Mouse (Mus musculus) cerebellum, postnatal 14 days (tissue): Measurements from ENCODE around the gene Tlk2.
A peak's percentile ranks its signal among the peaks of the same experiment; 100 is the strongest.

Experiments used
- DNase-seq, 2 experiments: peaks; one replicate each; pipeline ENCODE4 v3.0.0; 2021; ENCODE audit warnings: mixed read lengths in 2 of 2

Gene Tlk2

GRCm38 (mm10) chr11:105164516-105165510 is 13.8 kb upstream of the Tlk2 start:
- no peak for DNase-seq

DNA sequence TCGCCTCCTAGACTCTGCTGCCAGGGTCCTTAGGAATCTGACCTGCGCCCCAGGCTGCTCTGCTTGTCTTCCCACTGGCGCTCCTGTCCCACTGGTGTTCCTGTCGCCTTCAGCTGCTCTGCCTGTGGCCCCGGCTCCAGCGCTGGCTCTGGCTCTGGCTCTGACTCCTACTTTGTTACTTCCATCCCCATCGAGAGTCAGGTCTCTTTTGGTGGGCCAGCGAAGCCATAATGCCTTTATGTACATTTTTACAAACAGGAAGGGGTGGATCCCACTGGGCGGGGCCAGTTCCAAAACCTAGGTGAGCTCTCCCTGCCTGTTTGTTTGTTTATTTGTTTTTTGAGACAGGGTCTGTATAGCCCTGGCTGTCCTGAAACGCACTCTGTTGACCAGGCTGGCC is 11.8 kb upstream of the Tlk2 start:
- no peak for DNase-seq

DNA sequence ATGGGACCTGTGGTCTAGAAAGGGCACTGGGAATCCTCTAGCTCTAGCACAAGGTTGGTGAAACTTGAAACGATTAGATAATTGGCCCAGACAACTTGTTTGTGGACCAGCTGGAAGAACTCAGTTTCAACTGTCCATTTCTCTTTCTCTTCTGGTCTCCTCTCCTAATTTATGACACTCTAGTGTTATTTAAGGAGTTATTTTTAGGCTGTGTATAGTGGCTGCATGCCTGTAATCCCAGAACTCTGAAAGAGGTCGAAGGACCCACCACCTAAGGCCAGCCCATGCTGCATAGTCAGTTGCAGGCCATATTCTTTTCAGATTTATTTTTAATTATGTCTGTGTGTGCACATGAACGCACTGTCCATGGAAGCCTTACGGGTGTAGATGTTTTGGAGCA is 916 bp downstream of the Tlk2 start:
- no peak for DNase-seq

DNA sequence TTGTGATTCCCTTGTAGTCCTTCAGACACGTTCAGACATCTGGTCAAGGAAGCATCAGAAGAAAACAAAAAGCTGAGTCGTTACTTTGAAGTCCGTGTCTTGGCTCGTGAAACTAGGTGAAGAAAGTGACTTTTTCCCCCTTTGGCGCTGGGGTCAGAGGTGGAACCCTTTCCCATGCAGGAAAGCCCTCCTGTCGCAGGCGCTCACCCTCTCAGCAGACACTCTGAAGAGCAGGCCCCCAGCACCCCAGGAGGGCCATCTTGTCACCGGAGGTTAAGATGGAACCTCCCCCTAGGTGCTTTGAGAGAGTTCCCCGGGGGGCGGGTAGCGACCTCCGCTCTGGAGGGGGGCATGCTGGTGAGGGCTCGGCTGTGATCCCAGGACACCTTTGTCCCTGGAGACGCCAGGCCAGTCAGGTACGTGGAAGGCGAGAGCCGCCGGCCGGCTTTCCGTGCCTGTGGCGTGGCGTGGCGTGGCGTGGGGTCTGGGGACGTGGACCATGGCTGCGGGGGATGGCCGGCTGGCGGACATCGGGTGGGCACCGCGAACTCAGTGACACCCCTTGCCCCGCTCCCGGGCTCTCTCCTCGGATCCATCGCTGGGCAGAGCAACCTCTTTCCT is 2.0 kb downstream of the Tlk2 start:
- peak; percentile 67 to 68 for DNase-seq

- DNase-seq, result peak; percentile 95 to 99
Measured at GRCm38 (mm10) chr11:105181126-105181637, 2.6 kb downstream of the Tlk2 start.

- peak; percentile 59 to 70 for DNase-seq
Measured at GRCm38 (mm10) chr11:105181689-105182460, 3.3 kb downstream of the Tlk2 start.

GRCm38 (mm10) chr11:105182461-105182855 is 3.9 kb downstream of the Tlk2 start:
- no peak for DNase-seq

DNA sequence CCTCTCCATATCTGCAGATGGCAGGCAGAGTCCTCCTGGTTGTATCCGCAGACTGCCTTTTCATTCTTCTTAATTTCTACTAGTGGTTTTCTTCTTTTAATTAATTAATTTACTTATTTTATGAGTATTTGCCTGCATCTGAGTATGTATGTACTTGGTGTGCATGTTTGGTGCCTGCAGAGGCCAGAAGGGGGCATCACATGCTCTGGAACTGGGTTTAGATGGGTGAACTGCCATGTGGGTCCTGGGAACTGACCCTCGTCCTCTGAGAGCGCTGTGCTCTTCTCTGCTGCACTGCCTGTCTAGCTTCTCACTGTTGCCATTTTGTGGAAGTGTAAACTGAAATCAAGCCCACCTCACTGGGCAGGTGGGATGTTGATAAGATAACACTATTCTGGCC is 6.1 kb downstream of the Tlk2 start:
- DNase-seq, result no peak

DNA sequence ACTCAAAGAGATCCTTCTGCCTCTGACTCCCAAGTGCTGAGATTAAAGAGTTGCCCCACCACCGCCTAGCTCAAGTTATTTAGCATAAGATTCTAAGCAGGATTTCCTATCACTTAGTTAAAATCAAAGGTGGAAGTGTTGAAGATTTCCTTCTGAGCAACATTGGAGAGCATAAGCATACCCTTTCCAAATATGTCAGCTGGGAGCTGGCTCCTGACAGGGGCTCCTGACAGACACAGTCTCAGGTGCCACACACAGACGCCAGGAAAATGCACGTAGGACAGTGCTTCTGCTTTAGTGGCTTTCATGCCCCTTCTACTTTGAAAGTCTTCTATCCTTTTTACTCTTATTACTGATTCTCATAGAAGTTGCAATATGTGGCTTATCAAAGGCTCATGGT is 13.6 kb downstream of the Tlk2 start:
- DNase-seq, result no peak

GRCm38 (mm10) chr11:105196893-105197662 is 18.5 kb downstream of the Tlk2 start:
- no peak for DNase-seq

DNA sequence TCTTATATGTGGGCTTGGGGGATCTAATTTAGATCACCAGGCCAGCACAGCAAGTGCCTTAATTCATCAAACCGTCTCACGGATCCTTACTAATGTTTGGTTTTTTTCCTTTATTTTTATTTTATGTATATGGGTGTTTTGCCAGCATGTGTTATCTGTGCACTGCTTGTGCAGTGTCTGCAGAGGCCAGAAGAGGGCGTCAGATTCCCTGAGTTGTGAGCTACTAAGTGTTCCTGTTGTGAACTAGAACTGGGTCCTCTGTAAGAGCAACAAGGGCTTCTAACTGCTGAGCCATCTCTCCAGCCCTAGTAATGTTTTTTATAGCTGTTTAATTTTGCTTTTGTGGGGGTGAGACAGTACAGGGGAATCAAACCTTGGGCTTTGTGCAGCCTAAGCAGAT is 23.8 kb downstream of the Tlk2 start:
- DNase-seq, result peak in 1 of 2 experiments; percentile 19

- DNase-seq, result no peak
Measured at GRCm38 (mm10) chr11:105210007-105210406, 31.4 kb downstream of the Tlk2 start.

DNA sequence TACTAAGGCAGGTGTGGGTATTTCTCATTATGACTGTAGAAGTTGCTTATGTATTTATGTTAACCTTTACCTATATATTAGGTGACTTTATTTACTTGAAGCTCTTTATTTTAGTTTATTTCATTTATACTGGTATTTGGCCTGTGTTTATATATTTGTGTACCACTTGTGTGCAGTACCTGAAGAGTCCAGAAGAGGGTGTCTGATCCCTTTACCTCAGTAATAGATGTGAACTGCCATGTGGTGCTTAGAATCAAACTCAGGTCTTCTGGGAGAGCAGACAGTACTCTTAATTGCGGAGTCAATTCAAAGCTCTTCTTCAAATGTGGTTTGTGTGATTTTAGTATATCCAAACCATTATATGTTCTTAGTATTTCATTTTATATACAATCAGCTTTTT is 35.6 kb downstream of the Tlk2 start:
- DNase-seq, result peak in 1 of 2 experiments; percentile 10

DNA sequence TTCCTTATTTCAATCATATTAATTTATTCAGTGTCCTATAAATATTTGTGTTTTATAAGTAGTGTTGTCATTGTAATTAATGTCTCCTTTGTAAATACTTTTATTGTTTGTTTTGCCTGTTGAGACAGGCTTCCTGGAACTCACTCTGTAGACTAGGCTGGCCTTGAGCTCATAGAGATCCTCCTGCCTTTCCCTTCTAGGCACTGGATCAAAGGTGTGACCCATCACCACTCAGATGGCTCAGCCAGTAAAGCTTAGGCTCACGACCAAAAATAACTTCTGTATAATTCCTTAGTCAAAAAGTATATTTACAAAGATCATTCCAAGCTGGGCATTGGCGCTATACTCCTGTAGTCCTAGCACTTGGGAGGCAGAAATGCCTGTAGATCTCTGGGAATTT is 39.2 kb downstream of the Tlk2 start:
- DNase-seq, result no peak

- no peak for DNase-seq
Measured at GRCm38 (mm10) chr11:105234501-105234900, 55.9 kb downstream of the Tlk2 start.

- peak in 1 of 2 experiments; percentile 21 for DNase-seq
Measured at GRCm38 (mm10) chr11:105240991-105241390, 62.4 kb downstream of the Tlk2 start.

DNA sequence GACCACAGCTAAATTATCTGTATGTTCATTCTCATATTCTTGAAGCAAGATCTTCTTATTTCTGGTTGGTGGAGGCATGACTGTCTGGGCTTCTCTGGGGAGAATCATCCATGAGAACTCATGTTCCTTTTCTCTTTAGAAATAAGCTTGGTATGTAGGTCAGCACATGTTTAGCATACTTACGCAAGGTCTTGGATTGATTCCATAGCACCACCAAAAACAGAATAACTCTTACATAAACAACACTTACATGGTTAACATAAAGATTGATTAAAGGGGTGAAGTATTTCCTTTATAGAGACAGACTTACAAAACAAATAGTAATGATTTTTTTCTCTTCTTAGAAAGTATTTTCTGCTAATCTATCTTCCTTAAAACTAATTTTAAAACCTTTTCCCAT is 67.8 kb downstream of the Tlk2 start:
- no peak for DNase-seq

DNA sequence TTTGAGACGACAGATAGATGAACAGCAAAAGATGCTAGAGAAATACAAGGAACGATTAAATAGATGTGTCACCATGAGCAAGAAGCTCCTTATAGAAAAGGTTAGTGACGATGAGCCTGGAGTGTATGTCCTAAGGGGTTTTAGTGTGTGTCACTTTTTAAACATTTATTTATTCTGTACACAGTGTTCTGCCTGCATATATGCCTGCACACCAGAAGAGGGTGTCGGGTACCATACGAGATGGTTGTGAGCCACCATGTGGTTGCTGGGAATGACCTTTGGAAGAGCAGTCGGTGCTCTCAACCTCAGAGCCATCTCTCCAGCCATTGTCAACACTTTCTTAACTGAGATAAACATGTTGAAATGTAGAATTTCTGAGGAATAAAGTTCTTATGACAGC is 68.2 kb downstream of the Tlk2 start:
- DNase-seq, result no peak

- no peak for DNase-seq
Measured at GRCm38 (mm10) chr11:105247321-105247720, 68.7 kb downstream of the Tlk2 start.

DNA sequence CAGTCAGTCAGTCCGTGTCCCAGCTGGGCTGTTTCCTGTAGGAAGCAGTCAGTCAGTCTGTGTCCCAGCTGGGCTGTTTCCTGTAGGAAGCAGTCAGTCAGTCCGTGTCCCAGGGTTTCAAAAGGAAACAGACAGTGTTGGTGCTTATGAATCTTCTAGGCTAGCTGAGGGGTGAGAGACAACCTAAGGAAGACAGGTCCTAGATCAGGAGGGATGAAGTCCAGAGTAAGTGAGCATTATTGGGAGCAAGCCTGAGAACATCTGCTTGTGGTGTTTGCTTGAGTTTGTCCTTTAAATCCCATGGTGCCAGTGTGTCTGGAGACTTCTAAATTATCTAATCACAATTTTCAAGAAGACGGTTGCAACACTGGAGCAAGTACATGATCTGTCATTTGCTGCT is 81.1 kb downstream of the Tlk2 start:
- DNase-seq, result no peak

- DNase-seq, result no peak
Measured at GRCm38 (mm10) chr11:105261116-105261515, 82.5 kb downstream of the Tlk2 start.
